Mouse (Mus musculus) heart, embryonic 12.5 days (tissue): ENCODE data around the gene Pebp1. TPM values are rescaled to one million over a fixed set of nuclear protein-coding genes. Genes with fewer than 3 reads are reported as not detected.
"Not testable (repeated sequence)": the region's sequence is repeated elsewhere in the genome, so short reads cannot be mapped to it uniquely, and the experiment has no call there.

ENCODE experiments used
- ATAC-seq: fragments of 200-750 bp; cut with Nextera tagmentation; 2 replicates; pipeline ENCODE4 v1.8.0; 2017; ENCODE audit warnings: moderate TSS enrichment, moderate library complexity; ENCODE audit not compliant: insufficient number of reproducible peaks, low FRiP score
- H3K27ac ChIP-seq: fragments of 300-500 bp; sonication (generic); 2 replicates; pipeline ENCODE4 v1.5.1; 2016; ENCODE audit warnings: mild to moderate bottlenecking, moderate library complexity; ENCODE audit not compliant: poor library complexity, severe bottlenecking
- H3K27me3 ChIP-seq: fragments of 300-500 bp; sonication (generic); replicated peaks from 2 replicates; pipeline ENCODE4 v1.6.1; 2016; ENCODE audit warnings: mild to moderate bottlenecking, moderate library complexity
- H3K36me3 ChIP-seq: fragments of 300-500 bp; sonication (generic); 2 replicates; pipeline ENCODE4 v1.6.1; 2016; ENCODE audit warnings: mild to moderate bottlenecking, moderate library complexity
- H3K4me1 ChIP-seq: fragments of 300-500 bp; sonication (generic); replicated peaks from 2 replicates; pipeline ENCODE4 v1.6.1; 2016; ENCODE audit warnings: mild to moderate bottlenecking
- H3K4me2 ChIP-seq: fragments of 300-500 bp; sonication (generic); 2 replicates; pipeline ENCODE4 v1.6.1; 2016; ENCODE audit warnings: mild to moderate bottlenecking, moderate library complexity
- H3K4me3 ChIP-seq: fragments of 300-500 bp; sonication (generic); 2 replicates; pipeline ENCODE4 v1.5.1; 2016; ENCODE audit warnings: mild to moderate bottlenecking
- H3K9ac ChIP-seq: fragments of 300-500 bp; sonication (generic); 2 replicates; pipeline ENCODE4 v1.6.1; 2016; ENCODE audit warnings: mild to moderate bottlenecking, moderate library complexity
- H3K9me3 ChIP-seq: fragments of 300-500 bp; sonication (generic); replicated peaks from 2 replicates; pipeline ENCODE4 v1.6.1; 2016; ENCODE audit warnings: mild to moderate bottlenecking, moderate library complexity
- WGBS: fragments of 180-500 bp; shearing (Covaris S2); methylation state at CpG from one replicate; pipeline ENCODE4 v1.1.7; 2016; 5-methylcytosine and 5-hydroxymethylcytosine counted together
- polyA plus RNA-seq: library from polyadenylated mRNA; unstranded; fragments of >200 nt; fragmentation: Nextera tagmentation; extraction: Ambion mirVana; gene quantifications from 2 replicates; pipeline ENCODE4 v1.2.1, GENCODE M21; 2016

The Pebp1 gene
- polyA plus RNA-seq, 1 experiment from 2014 or later = 516 TPM

GRCm38 (mm10) chr5:117305754-117306153 is 18.3 kb upstream of the Pebp1 start:
- Histone ChIP-seq H3K4me1 (peaks cover 17% of the 10 kb centered on the region), H3K9ac (no peak overlapping the region), H3K27me3 (no peaks in the 10 kb centered on the region), H3K36me3 (no peaks in the 10 kb centered on the region), H3K4me3 (no peak overlapping the region), H3K27ac (no peak overlapping the region), H3K4me2 (no peak overlapping the region), H3K9me3 (0 out of 2 replicates have a peak, but pooled peaks cover 3% of the 10 kb centered on the region)
- no peak for ATAC-seq
- WGBS = 87% methylated on average over 5 of the region's 5 CpGs

- Histone ChIP-seq H3K27ac (no peak overlapping the region), H3K4me2 (no peak overlapping the region), H3K4me1 (peaks cover 17% of the 10 kb centered on the region), H3K9me3 (0 out of 2 replicates have a peak, but pooled peaks cover 3% of the 10 kb centered on the region), H3K36me3 (no peaks in the 10 kb centered on the region), H3K27me3 (no peaks in the 10 kb centered on the region), H3K9ac (no peak overlapping the region), H3K4me3 (no peak overlapping the region)
- 69% methylated on average over 7 of the region's 7 CpGs for WGBS
- ATAC-seq = no peak
Observed at GRCm38 (mm10) chr5:117304947-117305346, 17.5 kb upstream of the Pebp1 start.

GRCm38 (mm10) chr5:117303691-117304579 is 16.5 kb upstream of the Pebp1 start:
- H3K9ac ChIP-seq = no peak overlapping the region
- ATAC-seq = no peak

GRCm38 (mm10) chr5:117302899-117303298 is 15.5 kb upstream of the Pebp1 start:
- Histone ChIP-seq H3K9ac (no peak overlapping the region), H3K9me3 (0 out of 2 replicates have a peak, but pooled peaks cover 3% of the 10 kb centered on the region), H3K4me1 (peaks cover 17% of the 10 kb centered on the region), H3K27me3 (no peaks in the 10 kb centered on the region), H3K36me3 (no peaks in the 10 kb centered on the region), H3K4me3 (no peak overlapping the region), H3K27ac (no peak overlapping the region), H3K4me2 (no peak overlapping the region)
- ATAC-seq = no peak
- 58% methylated on average over 3 of the region's 3 CpGs for WGBS

More at GRCm38 (mm10) chr5:117303691-117304579, 16.5 kb upstream of the Pebp1 start:
- Histone ChIP-seq H3K4me1 (peaks cover 17% of the 10 kb centered on the region), H3K4me2 (no peak overlapping the region), H3K27me3 (no peaks in the 10 kb centered on the region), H3K36me3 (no peaks in the 10 kb centered on the region), H3K4me3 (no peak overlapping the region), H3K27ac (no peak overlapping the region), H3K9me3 (0 out of 2 replicates have a peak, but pooled peaks cover 3% of the 10 kb centered on the region)
- WGBS = 38% methylated on average over 18 of the region's 18 CpGs

GRCm38 (mm10) chr5:117295011-117295410 is 7.6 kb upstream of the Pebp1 start:
- Histone ChIP-seq H3K4me3 (no peak overlapping the region), H3K9me3 (peaks cover 2% of the 10 kb centered on the region; the same call in 1 of the 2 replicates), H3K4me2 (no peak overlapping the region), H3K27me3 (no peaks in the 10 kb centered on the region), H3K27ac (no peak overlapping the region), H3K36me3 (no peaks in the 10 kb centered on the region), H3K9ac (no peak overlapping the region), H3K4me1 (no peaks in the 10 kb centered on the region)
- WGBS = 89% methylated on average over 8 of the region's 8 CpGs
- no peak for ATAC-seq

GRCm38 (mm10) chr5:117293776-117294175 is 6.4 kb upstream of the Pebp1 start:
- H3K9me3 ChIP-seq, ATAC-seq, H3K9ac ChIP-seq, H3K4me3 ChIP-seq, H3K4me2 ChIP-seq, H3K27ac ChIP-seq, H3K27me3 ChIP-seq, H3K36me3 ChIP-seq, H3K4me1 ChIP-seq: not testable (repeated sequence)
- 88% methylated on average over 3 of the region's 3 CpGs for WGBS

GRCm38 (mm10) chr5:117292547-117292946 is 5.1 kb upstream of the Pebp1 start:
- no peak overlapping the region for H3K27ac ChIP-seq
- no peaks in the 10 kb centered on the region for H3K27me3 ChIP-seq
- peaks cover 6% of the 10 kb centered on the region; the same call in 1 of the 2 replicates for H3K4me1 ChIP-seq
- no peak overlapping the region for H3K9ac ChIP-seq
- no peak overlapping the region for H3K4me3 ChIP-seq
- H3K4me2 ChIP-seq = no peak overlapping the region
- ATAC-seq = no peak
- 71% methylated on average over 6 of the region's 6 CpGs for WGBS
- H3K9me3 ChIP-seq = peaks cover 4% of the 10 kb centered on the region; the same call in 1 of the 2 replicates
- no peaks in the 10 kb centered on the region for H3K36me3 ChIP-seq

GRCm38 (mm10) chr5:117291312-117291711 is 3.9 kb upstream of the Pebp1 start:
- 80% methylated on average over 3 of the region's 3 CpGs for WGBS
- peaks cover 11% of the 10 kb centered on the region for H3K4me1 ChIP-seq
- ATAC-seq = no peak

GRCm38 (mm10) chr5:117290081-117290480 is 2.7 kb upstream of the Pebp1 start:
- no peak overlapping the region for H3K27ac ChIP-seq
- ATAC-seq = no peak
- peaks cover 4% of the 10 kb centered on the region; the same call in 1 of the 2 replicates for H3K9me3 ChIP-seq
- H3K4me3 ChIP-seq = no peak overlapping the region
- peaks cover 9% of the 10 kb centered on the region for H3K36me3 ChIP-seq
- no peak overlapping the region for H3K9ac ChIP-seq
- H3K4me2 ChIP-seq = no peak overlapping the region
- WGBS = 90% methylated on average over 2 of the region's 2 CpGs
- H3K27me3 ChIP-seq = no peaks in the 10 kb centered on the region
- peaks cover 23% of the 10 kb centered on the region for H3K4me1 ChIP-seq

More at GRCm38 (mm10) chr5:117291312-117291711, 3.9 kb upstream of the Pebp1 start:
- Histone ChIP-seq H3K27ac (no peak overlapping the region), H3K27me3 (no peaks in the 10 kb centered on the region), H3K36me3 (no peaks in the 10 kb centered on the region), H3K9me3 (peaks cover 4% of the 10 kb centered on the region; the same call in 1 of the 2 replicates), H3K4me3 (no peak overlapping the region), H3K9ac (no peak overlapping the region), H3K4me2 (no peak overlapping the region)

GRCm38 (mm10) chr5:117289646-117290045 is 2.2 kb upstream of the Pebp1 start:
- Histone ChIP-seq H3K27ac (no peak overlapping the region), H3K36me3 (peaks cover 13% of the 10 kb centered on the region), H3K4me2 (no peak overlapping the region), H3K4me1 (peaks cover 27% of the 10 kb centered on the region), H3K9me3 (peaks cover 4% of the 10 kb centered on the region; the same call in 1 of the 2 replicates), H3K27me3 (no peaks in the 10 kb centered on the region), H3K9ac (no peak overlapping the region), H3K4me3 (no peak overlapping the region)
- ATAC-seq = no peak

- H3K4me2 ChIP-seq = peak overlapping the region; percentile 89
- peaks cover 41% of the 10 kb centered on the region for H3K36me3 ChIP-seq
- H3K27ac ChIP-seq = no peak overlapping the region
- peak overlapping the region; percentile 92 for H3K9ac ChIP-seq
- H3K27me3 ChIP-seq = no peaks in the 10 kb centered on the region
- H3K4me1 ChIP-seq = peaks cover 34% of the 10 kb centered on the region
- peak overlapping the region; percentile 75 for H3K4me3 ChIP-seq
- H3K9me3 ChIP-seq = peaks cover 4% of the 10 kb centered on the region; the same call in 1 of the 2 replicates
- no peak for ATAC-seq
- WGBS = 65% methylated on average over 3 of the region's 3 CpGs
Observed at GRCm38 (mm10) chr5:117286286-117286685, 1.1 kb downstream of the Pebp1 start.
